Mouse (Mus musculus): Measurements from ENCODE around the gene Hexim2. TPM values are rescaled to one million over a fixed set of nuclear protein-coding genes. Genes with fewer than 3 reads are reported as not detected.

The Hexim2 gene
- 7.4 and 9.3 TPM in 2 replicates for polyA plus RNA-seq (2012; rRNA removed)

GRCm38 (mm10) chr11:103131701-103132575 lies at the start of gene Hexim2:
Hexim2 (plus strand) TSS chr11:103132429.

DNA sequence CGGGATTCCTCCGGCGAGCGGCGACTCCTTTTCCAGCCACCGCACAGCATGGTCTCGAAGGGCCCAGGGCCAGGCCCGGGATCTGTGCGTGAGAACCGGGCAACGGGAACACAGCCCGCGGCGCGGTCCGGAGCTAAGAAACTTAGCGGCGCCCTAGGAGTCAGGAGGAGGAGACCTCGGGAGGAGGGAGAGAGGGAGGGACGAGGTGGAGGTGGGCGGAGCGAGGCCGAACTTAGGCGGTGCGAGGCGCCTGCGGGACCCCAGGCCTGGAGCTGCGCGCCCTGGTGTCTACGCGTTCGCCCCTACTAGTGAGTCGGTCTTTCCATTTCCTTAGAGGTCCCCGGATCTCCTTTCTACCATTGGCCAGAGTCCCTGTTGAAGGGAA lies 30.8 kb upstream of the Hexim2 start, which contains the start of the genes Plcd3 and Acbd4:
Gene Plcd3, minus strand, starts transcription at position 178 of the 385 bp plus-strand sequence.
Gene Acbd4, plus strand, starts transcription at position 202 of the 385 bp plus-strand sequence.

GRCm38 (mm10) chr11:103116008-103116818 lies 16.0 kb upstream of the Hexim2 start, which contains the start of gene Hexim1:
Hexim1 (plus strand) TSS chr11:103116231.

GRCm38 (mm10) chr11:103170494-103171285 lies 38.5 kb downstream of the Hexim2 start, which contains the start of gene Fmnl1:
Fmnl1 (plus strand) TSS chr11:103171107.

Other genes starting within 250 kb of the Hexim2 start
- 0.08 TPM in 1 of 2 replicates, not detected in the other for gene Fam187a, start 247.3 kb upstream of the Hexim2 start, polyA plus RNA-seq (2012; rRNA removed)
- 1.0 TPM in 2 replicates for gene Gfap, start 231.5 kb upstream of the Hexim2 start, polyA plus RNA-seq (2012; rRNA removed)
- gene Kif18b, start 207.3 kb upstream of the Hexim2 start, polyA plus RNA-seq (2012; rRNA removed) = 6.7 and 10.4 TPM in 2 replicates
- 1.3 and 2.5 TPM in 2 replicates for gene C1ql1, start 185.7 kb upstream of the Hexim2 start, polyA plus RNA-seq (2012; rRNA removed)
- gene Nmt1, start 104.2 kb upstream of the Hexim2 start, polyA plus RNA-seq (2012; rRNA removed) = 33.9 and 43.4 TPM in 2 replicates
- 163 and 210 TPM in 2 replicates for gene Dcakd, start 104.1 kb upstream of the Hexim2 start, polyA plus RNA-seq (2012; rRNA removed)
- gene Plcd3, start 30.8 kb upstream of the Hexim2 start, polyA plus RNA-seq (2012; rRNA removed) = 21.9 and 23.8 TPM in 2 replicates
- 31.2 and 32.4 TPM in 2 replicates for gene Acbd4, start 30.7 kb upstream of the Hexim2 start, polyA plus RNA-seq (2012; rRNA removed)
- gene Hexim1, start 16.2 kb upstream of the Hexim2 start, polyA plus RNA-seq (2012; rRNA removed) = 18.9 and 19.4 TPM in 2 replicates
- 4.5 and 4.9 TPM in 2 replicates for gene Fmnl1, start 38.7 kb downstream of the Hexim2 start, polyA plus RNA-seq (2012; rRNA removed)
- 0.13 and 0.34 TPM in 2 replicates for gene 1700023F06Rik, start 76.1 kb downstream of the Hexim2 start, polyA plus RNA-seq (2012; rRNA removed)
- not detected in 2 replicates for gene Spata32, start 86.0 kb downstream of the Hexim2 start, polyA plus RNA-seq (2012; rRNA removed)
- 14.6 and 15.5 TPM in 2 replicates for gene Map3k14, start 135.0 kb downstream of the Hexim2 start, polyA plus RNA-seq (2012; rRNA removed)
- gene Arhgap27, start 231.3 kb downstream of the Hexim2 start, polyA plus RNA-seq (2012; rRNA removed) = 32.7 and 46.9 TPM in 2 replicates